Mouse (Mus musculus) c-Kit-positive CD71-positive TER-119-positive erythroid progenitor cells, embryonic 14.5 days (primary cell): Measurements from ENCODE around the gene Mmel1.

Source experiments
- DNase-seq: peaks from one replicate; pipeline ENCODE4 v3.0.0-alpha.2; 2013; ENCODE audit warnings: low spot score

The Mmel1 gene

GRCm38 (mm10) chr4:154940156-154940555, 70.8 kb downstream of the Mmel1 start:
- no peak for DNase-seq

GRCm38 (mm10) chr4:154941831-154942230, 72.4 kb downstream of the Mmel1 start:
- DNase-seq = no peak

GRCm38 (mm10) chr4:154942632-154943322, 73.4 kb downstream of the Mmel1 start:
- no peak for DNase-seq

- no peak for DNase-seq
These were observed 74.1 kb downstream of the Mmel1 start for GRCm38 (mm10) chr4:154943323-154944039.

- DNase-seq = peak; percentile 92
These were observed 74.8 kb downstream of the Mmel1 start for GRCm38 (mm10) chr4:154944121-154944590.
